Mouse (Mus musculus): ENCODE data around the gene Kctd2. TPM values are rescaled to one million over a fixed set of nuclear protein-coding genes. Genes with fewer than 3 reads are reported as not detected.
"Not testable (repeated sequence)": the region's sequence is repeated elsewhere in the genome, so short reads cannot be mapped to it uniquely, and the experiment has no call there.

Kctd2 gene
- 10 to 100 TPM; 12.7 to 12.9 TPM for total RNA-seq (2021)
- long read RNA-seq, experiment 1, transcript Kctd2-201 (6 exons, 1,764 nt): major isoform, 8 of 15 reads
- long read RNA-seq, experiment 1, partial matches to known transcripts: 3 of 15 reads
- long read RNA-seq, experiment 1, other reads (novel, unspliced or antisense): 4 of 15 reads
- long read RNA-seq, experiment 2, transcript Kctd2-201 (6 exons, 1,764 nt): major isoform, 20 of 21 reads
- long read RNA-seq, experiment 2, partial matches to known transcripts: 0 of 21 reads
- long read RNA-seq, experiment 2, other reads (novel, unspliced or antisense): 1 of 21 reads

DNA sequence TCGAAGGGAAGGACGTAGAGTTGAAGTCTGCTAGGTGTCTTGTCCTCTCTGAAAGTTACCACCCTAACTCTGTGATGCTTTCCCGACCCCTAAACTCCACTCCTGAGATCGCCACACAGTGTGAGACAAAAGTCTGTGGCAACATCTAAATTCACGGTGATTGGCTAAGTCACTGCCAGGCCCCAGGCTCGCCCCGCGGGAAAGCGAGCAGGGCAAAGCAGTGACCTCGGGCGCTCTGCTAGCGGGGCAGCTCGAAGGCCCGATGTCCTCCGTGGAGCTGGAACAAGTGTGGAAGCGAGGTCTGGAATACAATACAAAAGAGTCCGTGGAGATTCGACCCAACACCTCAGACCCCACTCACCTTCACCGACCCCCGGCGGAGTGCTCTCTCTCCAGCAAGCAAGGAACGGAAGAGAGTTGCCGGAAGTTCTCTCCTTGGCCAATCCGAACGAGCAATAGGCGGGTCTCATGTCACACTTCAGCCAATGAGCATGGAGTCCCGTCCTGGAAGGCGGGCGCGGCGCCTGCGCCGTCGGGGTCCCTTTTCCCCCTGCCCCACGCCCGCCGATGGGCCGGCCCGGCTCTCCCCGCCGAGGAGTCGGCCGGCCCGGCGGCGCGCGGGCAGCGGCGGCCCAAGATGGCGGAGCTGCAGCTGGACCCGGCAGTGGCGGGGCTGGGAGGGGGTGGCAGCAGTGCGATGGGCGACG, at the start of gene Kctd2, which contains the start of gene Atp5h:
Gene Kctd2 (plus strand): TSS at position 598 of the 707 bp plus-strand sequence.
Gene Atp5h (minus strand): TSS at position 432 of the 707 bp plus-strand sequence.
- intact Hi-C loops (cut with DNase I): no loop called here
- peak; percentile 89 to 92 for DNase-seq

DNA sequence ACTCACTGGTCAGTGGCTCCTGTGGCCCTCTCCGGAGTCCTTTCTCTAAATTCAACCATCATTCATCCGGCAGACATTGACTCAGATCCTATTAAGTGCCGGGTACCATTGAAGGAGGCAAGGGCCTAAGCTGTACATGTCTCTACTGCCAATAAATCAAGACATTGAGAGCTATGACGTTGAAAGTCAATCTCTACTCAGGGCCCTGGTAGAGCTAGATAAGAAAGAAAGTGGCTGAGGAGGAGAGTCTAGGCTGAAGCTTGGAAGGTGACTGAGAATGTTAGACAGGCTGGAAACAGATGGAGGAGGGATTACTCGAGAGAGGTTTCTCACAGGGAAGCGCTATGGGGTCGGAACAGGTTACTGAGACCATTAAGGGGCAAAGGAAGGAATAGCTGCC, 49.6 kb upstream of the Kctd2 start:
- intact Hi-C loops (cut with DNase I): no loop called here
- DNase-seq: no peak

DNA sequence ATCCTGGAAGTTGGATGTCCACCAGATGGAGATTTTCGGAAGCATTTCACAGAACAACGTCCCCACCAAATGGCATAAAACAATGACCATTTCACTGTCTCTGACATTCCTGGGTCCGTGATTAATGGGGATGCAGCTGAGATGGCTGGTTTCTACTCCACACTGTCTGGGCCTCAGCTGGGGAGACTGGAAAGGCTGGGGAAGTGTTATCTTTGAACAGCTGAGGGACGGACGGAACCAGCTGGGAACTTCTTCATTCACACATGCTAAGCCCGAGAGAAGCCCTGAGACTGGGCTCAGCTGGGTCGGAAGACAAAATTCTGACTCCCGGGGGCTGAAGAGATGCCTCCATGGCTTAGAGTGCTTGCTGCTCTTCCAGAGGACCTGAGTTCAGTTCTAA, 48.6 kb upstream of the Kctd2 start:
- no peak for DNase-seq
- intact Hi-C loops (cut with DNase I): no loop called here

DNA sequence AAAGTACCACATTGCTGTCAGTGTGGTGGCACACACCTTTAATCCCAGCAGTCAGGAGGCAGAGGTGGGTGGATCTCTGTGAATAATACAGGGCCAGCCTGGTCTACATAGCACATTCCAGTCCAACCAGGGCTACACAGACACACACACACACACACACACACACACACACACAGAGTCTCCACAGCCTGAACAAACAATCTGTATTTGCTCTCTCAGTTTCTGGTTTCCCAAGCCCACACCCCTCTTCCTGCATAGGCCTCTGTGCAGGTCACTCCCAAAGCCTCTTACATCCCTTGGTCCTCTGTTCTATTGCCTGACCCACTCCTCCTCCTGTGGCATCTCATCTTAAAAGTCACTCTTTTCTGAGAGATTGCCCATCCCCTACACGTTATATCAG, 47.9 kb upstream of the Kctd2 start:
- DNase-seq: no peak
- intact Hi-C loops (cut with DNase I): no loop called here

DNA sequence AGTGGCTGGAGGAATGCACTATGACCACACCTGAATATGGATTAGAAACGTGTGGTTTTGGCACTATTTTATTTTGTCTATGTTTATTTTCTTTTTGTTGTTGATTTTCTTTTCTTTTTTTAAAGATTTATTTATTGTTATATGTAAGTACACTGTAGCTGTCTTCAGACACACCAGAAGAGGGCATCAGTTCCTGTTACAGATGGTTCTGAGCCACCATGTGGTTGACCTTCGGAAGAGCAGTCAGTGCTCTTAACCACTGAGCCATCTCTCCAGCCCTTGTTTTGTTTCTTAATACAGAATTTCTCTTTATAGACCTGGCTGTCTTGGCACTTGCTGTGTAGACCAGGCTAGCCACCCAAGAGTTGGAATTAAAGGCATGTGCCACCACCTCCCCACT, 47.2 kb upstream of the Kctd2 start:
- no peak for DNase-seq
- intact Hi-C loops (cut with DNase I): no loop called here

DNA sequence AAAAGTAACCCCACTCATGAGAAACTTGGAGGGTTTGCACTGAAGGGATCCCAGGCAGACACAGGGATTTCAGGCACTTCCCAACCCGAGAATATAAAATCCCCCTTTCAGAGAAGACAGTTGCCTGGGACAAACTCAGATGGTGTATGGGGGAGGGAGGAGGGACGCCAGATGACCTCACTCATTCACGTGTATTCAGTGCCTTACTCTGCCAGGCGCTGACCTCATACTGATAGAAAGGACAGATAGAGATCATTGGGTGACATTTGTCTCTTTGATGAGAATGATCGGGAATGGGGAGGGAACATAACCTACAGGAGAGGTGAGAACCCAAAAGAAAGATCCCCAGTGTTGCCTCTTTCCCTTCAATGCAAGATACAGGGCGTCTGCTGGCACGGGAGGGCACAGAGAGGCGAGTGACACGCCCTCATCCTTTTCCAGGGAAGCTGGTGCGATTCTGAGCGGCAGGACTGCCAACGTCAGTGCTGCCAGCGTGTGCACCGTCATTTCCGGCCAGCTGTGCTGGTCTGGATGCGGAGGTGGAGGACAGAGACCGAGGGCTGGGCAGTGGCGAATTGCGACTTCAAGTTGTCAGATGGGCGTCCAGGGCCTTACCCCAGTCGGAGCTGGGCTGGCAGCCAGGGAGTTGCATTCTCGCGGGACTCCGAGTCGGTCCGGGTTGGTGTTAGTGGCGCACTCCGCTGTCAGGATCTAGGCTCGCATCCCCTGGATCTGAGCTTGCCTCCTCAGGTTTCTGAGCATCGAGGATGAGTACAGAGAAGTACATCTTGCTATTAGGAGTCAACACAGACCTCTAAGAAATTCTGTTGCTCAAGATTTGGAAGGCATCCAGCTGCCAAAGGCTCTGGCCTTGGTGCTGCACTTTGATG, 45.9 kb upstream of the Kctd2 start:
- intact Hi-C loops (cut with DNase I): no loop called here
- DNase-seq: peak; percentile 60 to 65

DNA sequence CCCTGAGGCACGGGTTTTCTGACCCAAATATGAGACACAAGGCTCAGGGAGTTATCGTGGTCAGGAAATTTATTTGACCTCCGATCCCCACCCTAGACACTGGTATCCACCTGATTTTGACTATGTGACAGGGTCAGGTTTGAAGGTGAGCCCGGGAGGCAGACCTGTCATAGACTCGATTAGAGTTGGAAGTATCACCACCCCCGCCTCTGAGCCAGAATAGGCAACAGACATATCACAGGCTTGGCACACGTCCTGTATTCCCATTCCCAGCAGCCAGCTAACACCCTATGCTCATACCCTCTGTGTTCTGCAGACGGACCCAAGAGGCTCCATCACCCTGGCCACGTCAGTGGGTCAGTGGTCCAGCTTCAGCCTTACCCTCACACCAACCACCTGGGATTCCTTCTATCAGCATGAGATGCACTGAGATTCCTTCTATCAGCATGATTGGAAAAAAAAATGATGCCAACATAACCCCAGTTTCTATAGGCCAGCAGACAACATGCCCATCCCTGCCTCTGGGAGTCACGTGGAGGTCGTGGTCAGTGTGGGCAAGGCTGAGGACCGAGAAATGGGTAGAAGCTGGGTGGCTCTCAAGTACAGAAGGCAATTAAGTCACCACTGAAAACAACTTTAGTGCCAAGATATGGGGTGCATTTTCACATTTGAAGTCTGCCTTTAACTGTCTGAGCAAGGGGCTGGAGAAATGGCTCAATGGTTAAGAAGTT, 45.1 kb upstream of the Kctd2 start:
- DNase-seq: no peak
- intact Hi-C loops (cut with DNase I): no loop called here

DNA sequence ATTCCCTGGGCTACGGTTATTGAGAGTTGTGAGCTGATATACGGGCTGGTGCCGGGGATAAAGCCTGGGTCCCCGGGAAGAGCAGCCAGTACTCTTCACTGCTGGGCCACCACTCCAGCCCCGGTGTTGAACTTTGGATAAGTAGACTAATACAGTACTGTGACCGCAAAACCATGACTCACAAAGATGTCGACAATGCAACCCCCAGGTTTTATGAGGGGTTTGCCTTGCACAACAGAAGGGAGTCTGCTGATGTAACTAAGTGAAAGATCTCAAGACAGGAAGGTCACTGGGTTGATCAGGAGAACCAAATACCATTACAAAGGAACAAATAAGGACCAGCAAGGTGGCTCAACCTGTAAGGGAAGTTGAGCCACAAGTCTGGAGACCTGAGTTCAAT, 43.2 kb upstream of the Kctd2 start:
- DNase-seq: no peak
- intact Hi-C loops (cut with DNase I): no loop called here

DNA sequence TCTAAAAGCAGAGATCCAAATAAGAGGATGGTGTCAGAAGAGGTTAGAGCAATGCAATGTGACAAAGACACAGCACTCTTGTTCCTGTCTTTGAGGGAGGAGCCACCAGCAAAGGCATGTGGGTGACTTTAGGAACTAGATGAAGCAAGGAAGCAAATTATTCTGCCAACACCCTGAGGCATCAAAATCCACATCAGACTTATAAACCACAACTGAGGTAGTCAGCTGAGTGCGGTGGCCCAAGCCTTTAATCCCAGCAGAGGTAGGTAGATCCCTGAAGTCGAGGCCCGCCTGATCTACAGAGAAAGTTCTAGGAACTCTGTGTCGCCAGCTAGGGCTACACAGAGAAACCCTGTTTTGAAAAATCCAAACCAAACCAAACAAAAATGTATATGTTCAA, 42.7 kb upstream of the Kctd2 start:
- no peak for DNase-seq
- intact Hi-C loops (cut with DNase I): no loop called here

DNA sequence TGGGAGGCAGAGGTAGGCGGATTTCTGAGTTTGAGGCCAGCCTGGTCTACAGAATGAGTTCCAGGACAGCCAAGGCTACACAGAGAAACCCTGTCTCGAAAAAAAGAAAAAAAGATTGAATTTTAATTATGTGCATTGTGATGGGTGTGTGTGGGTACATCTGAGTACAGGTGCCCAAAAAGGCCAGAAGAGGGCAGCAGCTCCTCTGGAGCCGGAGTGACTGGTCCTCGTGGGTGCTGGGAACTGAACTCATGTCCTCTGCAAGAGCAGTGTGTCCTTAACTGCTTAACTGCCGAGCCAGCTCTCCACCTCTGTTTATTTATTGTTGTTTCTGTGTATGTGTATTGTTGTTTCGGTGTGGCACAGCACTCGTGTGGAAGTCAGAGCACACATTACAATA, 42.1 kb upstream of the Kctd2 start:
- no peak for DNase-seq
- intact Hi-C loops (cut with DNase I): no loop called here

DNA sequence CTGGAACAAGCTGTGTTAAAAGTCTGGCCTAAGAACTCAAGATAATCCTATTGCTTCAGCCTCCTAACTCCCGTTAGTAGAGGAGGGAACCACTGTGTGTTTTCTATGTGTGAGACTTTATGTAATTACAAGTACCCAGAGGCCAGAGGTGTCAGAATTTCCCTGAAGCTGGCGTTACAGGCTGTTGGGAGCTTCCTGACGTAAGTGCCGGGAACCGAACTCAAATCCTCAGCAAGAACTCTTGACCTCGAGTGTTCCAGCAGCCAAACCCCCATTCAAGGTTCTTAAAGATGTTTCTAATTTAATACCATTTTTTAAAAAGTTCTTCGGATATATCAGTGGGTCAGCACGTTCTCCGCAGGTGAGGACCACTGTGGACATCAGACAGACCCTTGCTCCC, 38.7 kb upstream of the Kctd2 start:
- no peak for DNase-seq
- intact Hi-C loops (cut with DNase I): no loop called here

DNA sequence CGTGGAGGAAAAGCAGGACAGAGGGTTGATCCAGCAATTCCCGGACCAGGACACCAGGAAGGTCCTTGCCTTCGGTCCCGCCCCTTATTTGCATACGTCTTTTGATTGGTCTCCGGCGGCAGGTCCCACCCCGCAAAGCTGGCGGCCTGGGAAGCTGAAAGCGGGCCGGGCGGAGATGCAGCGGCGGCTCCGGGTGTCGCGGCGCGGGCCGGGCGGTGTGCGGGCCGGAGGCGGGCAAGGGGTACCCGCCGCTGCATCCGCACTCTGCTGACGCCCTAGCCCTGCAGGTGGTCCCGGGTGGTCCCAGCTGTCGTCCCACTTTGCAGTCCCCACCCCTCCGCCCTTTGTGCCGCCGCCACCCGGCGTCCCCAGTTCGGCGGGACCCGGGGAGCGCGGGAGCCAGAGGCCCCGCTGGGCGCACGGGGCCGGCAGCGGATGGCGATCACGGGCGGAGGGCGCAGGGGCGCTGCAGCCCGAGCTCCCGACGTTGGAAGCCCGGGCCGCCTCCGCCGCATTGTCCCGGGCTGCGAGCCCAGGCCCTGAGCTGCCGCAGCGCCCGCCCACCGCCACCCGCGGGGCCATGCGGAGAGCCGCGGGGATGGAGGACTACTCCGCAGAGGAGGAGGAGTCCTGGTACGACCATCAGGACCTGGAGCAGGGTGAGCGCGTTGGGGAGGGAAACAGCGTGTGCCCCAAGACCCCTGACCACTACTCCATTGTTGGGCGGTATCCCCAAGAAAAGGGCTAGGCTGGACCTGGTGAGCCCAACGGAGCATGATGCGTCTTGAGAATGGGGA, 38.0 kb upstream of the Kctd2 start, which contains the start of gene Cdr2l:
Gene Cdr2l (plus strand): TSS at position 174 of the 797 bp plus-strand sequence.
- DNase-seq: peak; percentile 82 to 91
- intact Hi-C loops (cut with DNase I): no loop called here

DNA sequence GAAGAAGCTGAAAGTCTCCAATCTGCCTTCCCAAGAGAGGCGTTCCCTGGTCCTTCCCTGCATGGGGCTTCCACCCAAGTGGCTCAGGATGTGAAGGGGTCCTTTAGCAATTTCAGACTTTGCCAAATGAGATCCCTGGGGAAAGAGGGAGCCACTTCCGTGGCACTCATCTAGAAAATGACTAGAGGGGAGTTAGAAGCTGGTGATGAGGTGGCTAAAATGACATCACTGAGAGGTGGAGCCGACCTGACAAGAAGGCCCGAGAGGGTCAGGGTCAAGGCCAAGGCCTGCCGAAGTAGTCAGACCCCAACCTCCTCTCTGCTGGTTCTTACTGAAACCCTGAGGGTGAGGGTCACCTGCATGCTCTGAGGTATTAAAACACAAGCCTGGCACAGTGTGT, 37.0 kb upstream of the Kctd2 start:
- intact Hi-C loops (cut with DNase I): no loop called here
- DNase-seq: no peak

DNA sequence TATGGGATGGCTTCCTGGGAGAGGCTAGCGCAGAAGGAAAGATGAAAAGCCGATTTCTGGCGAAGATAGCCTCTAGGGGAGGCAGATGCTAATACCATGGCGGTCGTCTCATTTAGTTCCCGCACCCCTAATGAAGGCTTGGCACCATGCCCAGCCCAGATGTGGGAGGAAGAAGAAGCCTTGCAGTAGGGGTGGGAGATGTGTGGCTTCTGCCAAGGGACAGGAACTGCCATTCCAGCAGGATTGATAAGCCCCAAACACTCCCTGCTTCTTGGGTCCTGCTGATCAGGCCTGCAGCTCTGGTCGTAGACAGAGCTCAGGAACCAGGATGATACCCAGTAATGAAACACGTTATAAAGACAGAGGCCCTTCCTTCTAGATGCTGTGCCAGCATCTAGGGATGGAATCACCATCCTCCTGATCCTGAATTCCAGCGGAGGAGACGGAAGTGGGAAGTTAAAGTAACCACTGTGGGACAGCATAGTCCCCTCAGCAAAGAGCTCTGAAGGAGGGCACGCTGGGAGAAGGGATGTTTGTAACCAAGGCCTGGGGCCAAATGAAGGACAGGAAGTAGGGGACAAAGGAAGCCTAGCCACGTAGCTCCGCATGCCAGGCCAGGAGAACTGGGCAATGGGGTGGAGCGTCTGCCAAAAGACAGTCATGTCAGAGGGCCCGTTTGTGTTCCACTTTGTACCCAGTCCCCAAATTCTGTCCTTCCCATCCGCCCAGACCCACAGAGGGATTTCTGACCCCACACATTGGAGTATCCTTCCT, 36.0 kb upstream of the Kctd2 start:
- intact Hi-C loops (cut with DNase I): no loop called here
- no peak for DNase-seq

DNA sequence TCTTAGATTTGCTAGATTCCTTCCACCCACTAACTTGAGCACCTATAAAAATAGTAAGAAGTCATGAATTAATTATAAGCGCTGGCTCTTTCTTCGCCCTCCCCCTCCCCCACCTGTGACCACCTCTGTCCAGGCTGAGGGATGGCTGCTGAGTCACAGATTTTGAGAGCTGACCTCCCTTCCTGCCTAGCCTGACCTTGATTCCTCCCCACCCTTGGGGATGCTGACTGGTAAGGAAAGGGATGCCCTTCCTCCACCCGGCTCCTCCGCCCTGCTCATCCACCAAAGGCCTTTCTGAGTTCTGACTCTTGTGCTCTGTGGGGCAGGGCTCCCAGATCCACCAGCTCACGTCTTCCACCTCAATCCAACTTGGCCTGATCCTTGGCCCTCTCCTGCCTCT, 35.3 kb upstream of the Kctd2 start:
- DNase-seq: no peak
- intact Hi-C loops (cut with DNase I): no loop called here

DNA sequence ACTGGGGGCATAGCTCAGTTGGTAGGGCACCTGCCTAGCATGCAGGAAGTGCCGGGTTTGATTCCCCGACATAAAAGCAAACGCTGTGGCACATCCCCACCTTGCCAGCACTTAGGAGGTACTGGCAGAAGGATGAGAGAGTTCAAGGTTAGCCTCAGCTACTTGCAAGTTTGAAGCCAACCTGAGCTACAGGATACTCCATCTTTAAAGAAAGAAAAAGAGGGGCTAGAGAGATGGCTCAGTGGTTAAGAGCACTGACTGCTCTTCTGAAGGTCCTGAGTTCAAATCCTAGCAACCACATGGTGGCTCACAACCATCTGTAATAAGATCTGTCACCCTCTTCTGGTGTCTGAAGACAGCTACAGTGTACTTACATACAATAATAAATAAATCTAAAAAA, 33.1 kb upstream of the Kctd2 start:
- intact Hi-C loops (cut with DNase I): not testable (repeated sequence)

DNA sequence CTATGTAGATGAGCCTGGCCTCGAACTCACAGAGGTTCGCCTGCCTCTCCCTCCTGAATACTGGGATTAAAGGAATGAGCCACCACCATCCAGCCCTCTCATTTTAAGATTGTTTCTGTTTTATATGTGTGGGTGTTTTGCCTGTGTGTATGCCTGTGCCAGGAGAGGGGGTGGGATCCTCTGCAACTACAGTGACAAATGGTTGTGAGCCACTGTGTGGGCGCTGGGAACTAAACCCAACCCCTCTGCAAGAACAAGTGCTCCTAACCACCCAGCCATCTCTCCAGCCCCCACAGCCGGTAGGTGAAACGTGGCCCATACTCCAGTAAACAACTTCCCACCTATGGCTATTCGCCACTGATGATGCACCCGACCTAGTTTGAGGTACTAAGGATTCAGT, 28.6 kb upstream of the Kctd2 start:
- DNase-seq: no peak
- intact Hi-C loops (cut with DNase I): no loop called here

More for the DNA sequence above, 33.1 kb upstream of the Kctd2 start:
- not testable (repeated sequence) for DNase-seq

DNA sequence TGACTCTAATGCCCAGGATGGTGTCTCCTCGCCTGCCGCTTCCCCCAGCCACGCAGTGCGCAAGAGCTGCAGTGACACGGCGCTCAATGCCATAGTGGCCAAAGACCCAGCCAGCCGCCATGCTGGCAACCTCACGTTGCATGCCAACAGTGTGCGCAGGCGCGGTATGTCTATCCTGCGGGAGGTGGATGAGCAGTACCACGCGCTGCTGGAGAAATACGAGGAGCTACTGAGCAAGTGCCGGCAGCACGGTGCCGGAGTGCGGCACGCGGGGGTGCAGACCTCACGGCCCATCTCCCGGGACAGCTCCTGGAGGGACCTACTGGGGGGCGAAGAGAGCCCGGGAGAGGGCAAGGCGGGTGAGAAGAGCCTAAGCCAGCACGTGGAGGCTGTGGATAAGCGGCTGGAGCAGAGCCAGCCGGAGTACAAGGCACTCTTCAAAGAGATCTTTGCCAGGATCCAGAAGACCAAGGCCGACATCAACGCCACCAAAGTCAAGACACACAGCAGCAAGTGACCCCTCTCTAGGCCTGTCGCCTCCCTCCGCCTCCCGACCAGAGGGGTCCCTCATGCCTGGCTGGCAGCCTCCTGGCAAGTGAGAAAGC, 26.1 kb upstream of the Kctd2 start:
- intact Hi-C loops (cut with DNase I): no loop called here
- DNase-seq: no peak
